Mouse (Mus musculus): Measurements from ENCODE around the gene Gnpat.
A peak's percentile ranks its signal among the peaks of the same experiment; 100 is the strongest.

Gnpat gene

GRCm38 (mm10) chr8:124898251-124898905 lies 35.5 kb downstream of the Gnpat start:
- no peak for DNase-seq (ENCODE audit: low read depth, low spot score)

GRCm38 (mm10) chr8:124903198-124903597 lies 40.4 kb downstream of the Gnpat start:
- no peak for DNase-seq (ENCODE audit: low read depth, low spot score)

- no peak for DNase-seq (ENCODE audit: low read depth, low spot score)
Observed at GRCm38 (mm10) chr8:124905482-124905881, 42.6 kb downstream of the Gnpat start.

- DNase-seq (ENCODE audit: low read depth, low spot score) = no peak
Observed at GRCm38 (mm10) chr8:124909936-124910335, 47.1 kb downstream of the Gnpat start.

- DNase-seq (ENCODE audit: low read depth, low spot score) = peak; percentile 94
Observed at GRCm38 (mm10) chr8:124910349-124910748, 47.5 kb downstream of the Gnpat start.

- DNase-seq (ENCODE audit: low read depth, low spot score) = peak; percentile 78
Observed at GRCm38 (mm10) chr8:124911938-124912872, 49.4 kb downstream of the Gnpat start.

GRCm38 (mm10) chr8:124914061-124914460 lies 51.2 kb downstream of the Gnpat start:
- DNase-seq (ENCODE audit: low read depth, low spot score) = no peak

GRCm38 (mm10) chr8:124917741-124918484 lies 55.1 kb downstream of the Gnpat start:
- DNase-seq (ENCODE audit: low read depth, low spot score) = peak; percentile 67

GRCm38 (mm10) chr8:124921369-124922279 lies 58.8 kb downstream of the Gnpat start:
- DNase-seq (ENCODE audit: low read depth, low spot score) = no peak

- DNase-seq (ENCODE audit: low read depth, low spot score) = no peak
Observed at GRCm38 (mm10) chr8:124922490-124923089, 59.8 kb downstream of the Gnpat start.

GRCm38 (mm10) chr8:124923971-124924652 lies 61.3 kb downstream of the Gnpat start:
- peak; percentile 58 for DNase-seq (ENCODE audit: low read depth, low spot score)

- DNase-seq (ENCODE audit: low read depth, low spot score) = no peak
Observed at GRCm38 (mm10) chr8:124925544-124926266, 62.9 kb downstream of the Gnpat start.

- no peak for DNase-seq (ENCODE audit: low read depth, low spot score)
Observed at GRCm38 (mm10) chr8:124926351-124926771, 63.5 kb downstream of the Gnpat start.

GRCm38 (mm10) chr8:124929006-124929405 lies 66.2 kb downstream of the Gnpat start:
- DNase-seq (ENCODE audit: low read depth, low spot score) = no peak

GRCm38 (mm10) chr8:124930086-124930485 lies 67.3 kb downstream of the Gnpat start:
- no peak for DNase-seq (ENCODE audit: low read depth, low spot score)

GRCm38 (mm10) chr8:124930649-124931048 lies 67.8 kb downstream of the Gnpat start:
- no peak for DNase-seq (ENCODE audit: low read depth, low spot score)

- no peak for DNase-seq (ENCODE audit: low read depth, low spot score)
Observed at GRCm38 (mm10) chr8:124932435-124932834, 69.6 kb downstream of the Gnpat start.

GRCm38 (mm10) chr8:124935116-124935515 lies 72.3 kb downstream of the Gnpat start:
- DNase-seq (ENCODE audit: low read depth, low spot score) = no peak

- no peak for DNase-seq (ENCODE audit: low read depth, low spot score)
Observed at GRCm38 (mm10) chr8:124936699-124937098, 73.9 kb downstream of the Gnpat start.
